Mouse (Mus musculus) liver, embryonic 14.5 days (tissue): ENCODE results near the gene Hagh. TPM values are rescaled to one million over a fixed set of nuclear protein-coding genes. Genes with fewer than 3 reads are reported as not detected.

ENCODE experiments used
- ATAC-seq: fragments of 200-750 bp; cut with Nextera tagmentation; 2 replicates; pipeline ENCODE4 v1.8.0; 2017; ENCODE audit warnings: moderate number of reproducible peaks, mild to moderate bottlenecking, moderate library complexity; ENCODE audit not compliant: insufficient read depth
- DNase-seq, 3 experiments: peaks; one replicate each; pipeline ENCODE4 v3.0.0-alpha.2; 2012 to 2013; ENCODE audit warnings: low read depth in 3 of 3, low spot score in 3 of 3
- H3K27ac ChIP-seq: fragments of 300-500 bp; sonication (generic); 2 replicates; pipeline ENCODE4 v1.5.1; 2014; ENCODE audit warnings: moderate library complexity, mild to moderate bottlenecking, control low read depth, inconsistent platforms
- H3K27me3 ChIP-seq: fragments of 300-500 bp; sonication (generic); 2 replicates; pipeline ENCODE4 v1.6.1; 2014; ENCODE audit warnings: mild to moderate bottlenecking, low read length, moderate library complexity; ENCODE audit not compliant: control insufficient read depth, insufficient read depth
- H3K36me3 ChIP-seq: fragments of 300-500 bp; sonication (generic); replicated peaks from 2 replicates; pipeline ENCODE4 v1.6.1; 2014; ENCODE audit warnings: low read depth; ENCODE audit not compliant: control insufficient read depth, insufficient read depth
- H3K4me1 ChIP-seq, 2 experiments: fragments of 200-500 bp in 1 of 2; fragments of 300-500 bp in 1 of 2; sonication (generic) in 1 of 2; replicated peaks; 2 replicates each; pipeline ENCODE4 v1.6.1; 2012 to 2014; ENCODE audit warnings: antibody characterized with exemption in 1 of 2, inconsistent platforms in 1 of 2, low read length in 1 of 2; ENCODE audit not compliant: control insufficient read depth in 2 of 2, insufficient read depth in 2 of 2
- H3K4me2 ChIP-seq: fragments of 300-500 bp; sonication (generic); 2 replicates; pipeline ENCODE4 v1.6.1; 2014; ENCODE audit warnings: low read depth, mild to moderate bottlenecking, control low read depth, moderate library complexity
- H3K4me3 ChIP-seq, 2 experiments: fragments of 200-500 bp in 1 of 2; fragments of 300-500 bp in 1 of 2; sonication (generic) in 1 of 2; 2 replicates each; pipeline ENCODE4 v1.5.1; 2012 to 2014; ENCODE audit warnings: low read depth in 2 of 2, low read length in 2 of 2, mild to moderate bottlenecking in 2 of 2, control low read depth in 1 of 2, inconsistent platforms in 1 of 2, moderate library complexity in 1 of 2; ENCODE audit not compliant: insufficient read depth in 1 of 2
- H3K9ac ChIP-seq: fragments of 300-500 bp; sonication (generic); replicated peaks from 2 replicates; pipeline ENCODE4 v1.6.1; 2014; ENCODE audit warnings: mild to moderate bottlenecking, control low read depth, moderate library complexity
- H3K9me3 ChIP-seq: fragments of 300-500 bp; sonication (generic); 2 replicates; pipeline ENCODE4 v1.6.1; 2016; ENCODE audit warnings: low read length, mixed read lengths; ENCODE audit not compliant: control insufficient read depth
- CTCF ChIP-seq: IDR thresholded peaks from 2 replicates; pipeline ENCODE4 v1.5.1; 2016; ENCODE audit warnings: antibody characterized with exemption, low read depth, control low read depth
- EP300 ChIP-seq: IDR thresholded peaks from 2 replicates; pipeline ENCODE4 v1.6.1; 2016; ENCODE audit warnings: antibody characterized with exemption, low read depth
- WGBS: fragments of 180-500 bp; shearing (Covaris S2); extraction: QIAGEN DNeasy Blood & Tissue Kit; methylation state at CpG from one replicate; pipeline ENCODE4 v1.1.7; 2014; ENCODE audit not compliant: insufficient replicate concordance; 5-methylcytosine and 5-hydroxymethylcytosine counted together
- polyA plus RNA-seq, 2 experiments: library from polyadenylated mRNA; depleted of rRNA in 1 of 2; stranded (reverse) in 1 of 2; unstranded in 1 of 2; fragments of >200 nt; fragmentation: Nextera tagmentation in 1 of 2; extraction: Ambion mirVana in 1 of 2; gene quantifications; 2 replicates each; pipeline versions ENCODE4 v1.2.1 to v1.2.3; 2012 to 2014

Gene Hagh
- polyA plus RNA-seq, 2 experiments: 65.9 to 109 TPM

DNA sequence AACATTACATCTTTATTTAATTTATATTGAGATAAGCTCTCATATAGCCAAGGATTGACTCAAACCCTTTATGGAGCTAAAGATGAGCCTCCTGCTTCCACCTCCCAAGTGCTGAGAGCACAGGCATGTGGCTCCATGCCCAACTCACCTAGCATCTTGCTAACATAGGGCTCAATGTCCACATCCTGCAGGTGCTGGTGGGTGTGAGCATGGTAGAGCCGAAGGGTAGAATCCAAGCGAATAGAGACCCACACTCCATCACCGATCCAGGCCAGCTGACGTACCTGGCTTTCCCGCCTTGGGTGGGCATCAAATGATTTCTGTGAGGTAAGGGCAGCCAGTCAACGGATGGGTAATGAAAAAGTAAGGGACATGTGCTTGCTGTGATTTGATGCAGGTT, 60.1 kb downstream of the Hagh start:
- Histone ChIP-seq H3K9ac (no peak overlapping the region), H3K27me3 (no peaks in the 10 kb centered on the region), H3K4me2 (no peak overlapping the region), H3K27ac (no peak overlapping the region), H3K4me3 (no peak overlapping the region), H3K36me3 (peaks cover 67% of the 10 kb centered on the region), H3K9me3 (no peaks in the 10 kb centered on the region), H3K4me1 (peaks cover 37 to 41% of the 10 kb centered on the region in 2 experiments)
- DNase-seq: no peak
- WGBS: 91% methylated on average over 6 of the region's 6 CpGs
- ATAC-seq: no peak
- TF ChIP-seq EP300 (no peak), CTCF (no peak)

DNA sequence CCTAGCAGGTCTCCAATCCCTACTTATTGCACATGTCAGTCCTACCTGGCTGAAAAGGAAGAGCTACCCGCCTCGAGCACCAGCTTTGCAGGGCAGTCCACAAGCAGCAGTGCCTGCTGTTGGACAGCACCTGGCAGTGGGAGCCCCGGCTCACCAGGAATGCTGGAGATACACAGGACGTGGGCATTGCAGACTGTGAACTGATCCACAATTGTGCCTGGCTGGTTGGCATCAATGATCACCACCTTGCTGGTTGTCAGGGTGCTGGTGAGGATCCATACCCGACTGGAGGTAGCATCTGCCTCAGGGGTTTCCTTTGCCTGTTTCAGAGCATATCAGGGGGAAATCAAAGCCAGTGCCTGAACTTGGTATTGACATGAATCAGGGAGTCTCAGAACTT, 62.2 kb downstream of the Hagh start:
- Histone ChIP-seq H3K27ac (peak overlapping the region; percentile 99), H3K9ac (peak overlapping the region; percentile 33), H3K4me1 (peaks cover 28 to 33% of the 10 kb centered on the region in 2 experiments), H3K4me3 (0 out of 4 replicates have a peak overlapping the region, but pooled peaks of 1 of the 2 experiments have one; percentile 11), H3K36me3 (peaks cover 84% of the 10 kb centered on the region), H3K27me3 (no peaks in the 10 kb centered on the region), H3K9me3 (no peaks in the 10 kb centered on the region), H3K4me2 (peak overlapping the region; percentile 81)
- ATAC-seq: no peak; the same call in 1 of the 2 replicates
- no peak for TF ChIP-seq CTCF
- TF ChIP-seq EP300: no peak
- WGBS: 84% methylated on average over 5 of the region's 5 CpGs
- no peak for DNase-seq

DNA sequence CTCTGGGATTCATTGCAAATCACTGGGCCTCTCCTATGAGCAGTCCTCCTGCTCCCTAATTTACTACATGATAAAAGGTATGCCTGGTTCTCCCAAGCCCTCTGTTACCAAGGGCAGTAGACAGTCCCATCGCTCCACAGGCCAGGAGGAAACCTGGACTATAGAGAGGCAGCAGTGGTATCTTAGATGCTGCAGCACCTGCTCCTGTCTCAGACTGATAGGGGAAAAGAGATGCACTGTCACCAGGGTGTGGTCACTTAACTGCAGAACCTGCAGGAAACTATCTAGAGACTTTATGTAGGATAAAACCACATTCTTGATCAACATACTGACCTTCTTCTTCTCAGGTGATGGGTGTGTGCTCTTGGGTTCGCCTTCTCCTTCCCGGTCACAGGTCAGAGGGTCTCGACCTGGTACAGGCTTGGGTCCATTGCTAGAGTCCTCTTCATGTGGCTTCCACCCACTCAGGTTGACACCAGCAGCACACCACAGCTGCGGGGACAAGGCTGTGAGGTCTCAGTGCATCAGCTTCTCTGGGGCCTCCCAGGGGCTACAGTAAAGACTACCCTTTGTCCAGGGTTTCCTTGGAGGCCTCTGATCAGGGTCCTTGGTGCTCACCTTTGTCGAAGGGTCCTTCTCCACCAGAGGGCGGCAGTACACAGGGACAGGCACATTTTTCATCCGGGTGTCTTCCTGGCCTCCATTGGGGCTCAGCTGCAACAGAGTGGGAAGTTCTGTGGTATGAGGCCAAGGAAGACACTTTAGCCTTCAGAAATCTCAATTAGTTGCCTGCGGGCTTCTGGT, 62.9 kb downstream of the Hagh start:
- Histone ChIP-seq H3K4me2 (peak overlapping the region; percentile 81), H3K9ac (peak overlapping the region; percentile 67), H3K9me3 (no peaks in the 10 kb centered on the region), H3K36me3 (peaks cover 86% of the 10 kb centered on the region), H3K27me3 (no peaks in the 10 kb centered on the region), H3K4me1 (peaks cover 26 to 28% of the 10 kb centered on the region in 2 experiments), H3K4me3 (peak overlapping the region; percentile 28 to 43), H3K27ac (peak overlapping the region; percentile 99)
- 25% methylated on average over 9 of the region's 9 CpGs for WGBS
- TF ChIP-seq CTCF (peak; percentile 84), EP300 (peak; percentile 100)
- ATAC-seq (peak; percentile 99), DNase-seq (peak; percentile 90 to 93 (median 92))

DNA sequence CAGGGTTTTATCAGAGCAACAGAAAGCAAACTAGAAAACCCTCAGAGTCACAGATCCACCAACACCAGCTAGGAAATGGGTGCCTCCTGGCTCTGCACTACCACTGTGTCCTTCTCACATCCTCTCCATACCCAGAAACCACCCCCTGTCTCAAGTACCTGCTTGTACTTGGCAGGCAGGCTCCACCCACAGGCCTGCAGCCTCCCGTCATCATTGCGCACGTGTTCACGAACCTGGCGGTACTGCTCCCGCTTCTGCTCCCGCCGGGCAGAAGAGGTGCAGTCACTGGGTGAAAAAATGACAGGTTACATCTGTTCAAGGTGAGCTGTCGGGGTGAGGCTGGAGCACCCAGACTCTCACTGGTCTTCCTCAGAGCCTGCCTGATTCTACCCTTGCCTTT, 63.8 kb downstream of the Hagh start:
- peaks cover 26 to 28% of the 10 kb centered on the region in 2 experiments for H3K4me1 ChIP-seq
- TF ChIP-seq CTCF: no peak
- no peak for TF ChIP-seq EP300
- H3K27ac ChIP-seq: peak overlapping the region; percentile 99
- no peak overlapping the region for H3K4me3 ChIP-seq
- WGBS: 85% methylated on average over 9 of the region's 9 CpGs
- H3K9ac ChIP-seq: peak overlapping the region; percentile 67
- peaks cover 89% of the 10 kb centered on the region for H3K36me3 ChIP-seq
- no peak for DNase-seq
- no peak for ATAC-seq
- no peaks in the 10 kb centered on the region for H3K27me3 ChIP-seq
- H3K4me2 ChIP-seq: peak overlapping the region; percentile 81
- H3K9me3 ChIP-seq: no peaks in the 10 kb centered on the region

DNA sequence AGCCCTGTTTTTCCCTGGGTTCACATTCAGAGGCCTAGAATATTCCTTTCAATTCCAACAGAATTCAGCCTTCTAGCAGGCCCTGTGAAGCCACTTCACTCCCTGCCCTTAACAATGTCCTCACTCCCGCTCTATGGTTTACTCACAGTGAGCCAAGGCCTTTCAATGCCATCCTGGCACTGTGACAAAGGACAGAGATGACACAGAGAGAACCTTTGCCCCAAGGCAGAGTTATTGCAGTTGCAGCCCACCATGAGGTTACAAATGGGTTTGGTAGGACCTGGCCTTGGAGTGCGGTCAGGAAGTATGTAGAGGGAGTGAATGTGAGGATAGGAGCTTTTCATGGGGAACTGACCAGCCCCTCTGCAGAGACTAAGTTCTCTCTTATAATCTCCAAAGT, 67.6 kb downstream of the Hagh start:
- Histone ChIP-seq H3K4me1 (peaks cover 15 to 16% of the 10 kb centered on the region in 2 experiments), H3K9me3 (no peaks in the 10 kb centered on the region), H3K4me2 (no peak overlapping the region), H3K36me3 (peaks cover 85% of the 10 kb centered on the region), H3K27me3 (no peaks in the 10 kb centered on the region), H3K4me3 (no peak overlapping the region), H3K27ac (no peak overlapping the region), H3K9ac (no peak overlapping the region)
- no peak for DNase-seq
- 95% methylated on average over 2 of the region's 2 CpGs for WGBS
- no peak for TF ChIP-seq CTCF
- no peak for TF ChIP-seq EP300
- no peak for ATAC-seq
